Mouse (Mus musculus) megakaryocyte progenitor cell, adult 5-6 weeks (primary cell): Measurements from ENCODE around the gene Ncln. TPM values are rescaled to one million over a fixed set of nuclear protein-coding genes. Genes with fewer than 3 reads are reported as not detected.
"Not testable (repeated sequence)": the region's sequence is repeated elsewhere in the genome, so short reads cannot be mapped to it uniquely, and the experiment has no call there.

ENCODE experiments used
- ATAC-seq: replicated peaks from 2 replicates; pipeline ENCODE4 v1.8.0; 2016; ENCODE audit warnings: mild to moderate bottlenecking, moderate TSS enrichment, inconsistent platforms; ENCODE audit not compliant: poor library complexity
- total RNA-seq, 2 experiments: library from RNA; stranded (forward) in 1 of 2; stranded (reverse) in 1 of 2; fragments of 157-497, 149-512 nt in 1 of 2; fragments of 200-1000 nt in 1 of 2; gene quantifications; 2 replicates each; pipeline versions ENCODE4 v1.2.3 to v1.2.4; 2015 to 2017

Ncln gene
- total RNA-seq, 2 experiments from 2014 or later, result 81.2 to 85.6 TPM

DNA sequence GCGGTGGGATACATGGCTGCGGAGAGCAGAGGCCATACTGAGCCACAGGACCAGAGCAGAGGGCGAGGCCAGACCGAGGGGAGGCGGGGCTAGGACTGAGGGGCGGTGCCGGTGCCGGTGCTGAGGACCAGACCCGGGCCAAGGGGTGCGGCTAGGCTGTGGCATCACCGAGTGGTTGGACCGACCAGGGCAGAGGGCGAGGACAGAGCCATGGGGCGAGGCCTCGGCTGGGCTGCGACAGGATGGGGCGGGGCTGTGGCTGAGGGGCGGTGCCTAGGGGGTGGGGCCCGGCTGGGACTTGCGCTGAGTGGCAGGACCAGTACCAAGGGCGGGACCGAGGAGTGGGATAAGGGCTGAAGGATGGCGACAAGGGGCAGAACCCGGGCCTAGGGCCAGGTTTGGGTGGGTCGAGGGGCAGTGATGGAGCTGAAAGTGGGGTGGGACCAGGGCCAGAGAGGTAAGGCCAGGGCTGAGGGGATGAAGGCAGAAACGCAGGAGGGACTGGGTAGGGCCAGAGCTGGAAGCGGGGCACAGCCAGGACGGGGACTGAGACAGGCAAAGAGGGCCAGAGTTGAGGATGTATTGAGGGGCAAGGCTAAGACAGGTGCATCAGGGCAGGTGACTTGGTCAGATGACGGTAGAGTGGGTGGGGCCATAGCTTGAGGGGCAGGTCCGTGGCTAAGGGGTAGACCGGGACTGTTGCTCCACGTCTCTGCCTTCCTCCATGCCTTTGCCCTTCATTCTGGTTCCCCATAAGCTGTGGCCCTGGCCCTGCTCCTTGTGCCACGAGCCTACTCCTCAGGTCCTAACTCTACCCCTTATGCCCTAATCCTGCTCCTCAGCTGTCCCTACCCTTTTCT is 31.6 kb downstream of the Ncln start:
- ATAC-seq, result peak; percentile 84

GRCm38 (mm10) chr10:81463531-81463930 is 32.7 kb downstream of the Ncln start:
- ATAC-seq, result no peak

GRCm38 (mm10) chr10:81462917-81463316 is 33.3 kb downstream of the Ncln start:
- ATAC-seq, result no peak

GRCm38 (mm10) chr10:81462415-81462804 is 33.8 kb downstream of the Ncln start:
- no peak for ATAC-seq

DNA sequence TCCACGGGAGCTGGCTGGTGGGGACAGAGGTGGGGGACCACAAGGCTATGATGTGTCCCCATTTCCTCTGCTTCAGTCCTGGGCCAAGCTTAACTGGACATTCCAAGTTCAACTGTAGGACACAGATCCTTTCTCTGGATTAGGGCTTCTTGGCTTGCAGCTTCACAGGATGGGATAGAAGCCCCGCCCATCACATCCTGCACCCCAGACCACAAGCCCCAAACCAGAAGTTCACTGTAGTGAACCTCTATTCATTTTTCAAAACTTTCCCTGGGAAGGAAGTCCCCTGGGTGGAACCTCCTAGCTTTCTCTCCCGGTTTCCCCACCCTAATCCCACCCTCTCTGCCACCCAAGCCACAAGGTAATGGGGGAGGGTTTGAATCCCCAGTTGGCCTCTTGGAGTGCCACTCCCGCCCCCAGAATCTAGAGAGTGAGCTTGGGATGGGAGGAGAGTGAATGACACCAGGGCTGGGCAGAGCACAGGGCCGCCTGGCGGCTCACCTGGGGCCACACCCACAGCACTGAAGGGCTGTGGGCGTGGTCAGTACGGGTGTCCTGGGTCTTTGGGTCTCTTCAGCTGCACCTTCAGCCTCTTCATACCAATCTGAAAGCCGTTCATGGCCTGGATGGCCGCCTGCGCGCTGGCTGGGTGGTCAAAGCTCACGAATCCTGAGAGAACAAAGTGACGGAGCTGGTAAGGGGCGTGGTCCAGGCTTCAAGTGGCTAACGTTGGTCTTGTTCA is 34.3 kb downstream of the Ncln start:
- ATAC-seq, result no peak

DNA sequence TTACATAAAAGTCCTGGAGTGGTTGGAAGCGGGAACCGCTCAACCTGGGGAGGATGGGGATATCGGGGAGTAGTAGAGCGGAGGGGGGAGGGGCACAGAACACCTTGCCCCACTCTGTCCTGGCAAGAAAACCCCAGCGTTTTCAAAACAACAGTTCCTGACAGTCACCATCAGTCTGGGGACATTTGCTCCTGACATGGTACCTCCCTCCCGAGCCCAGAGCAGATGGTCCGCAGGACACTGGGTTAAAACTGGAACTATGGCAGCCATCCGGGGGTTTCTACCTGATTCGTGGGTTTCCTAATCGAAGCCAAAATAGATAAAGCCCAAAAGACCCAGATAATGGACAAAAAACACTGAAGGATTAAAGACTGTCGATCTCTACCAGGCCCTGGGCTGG is 35.2 kb downstream of the Ncln start:
- no peak for ATAC-seq

DNA sequence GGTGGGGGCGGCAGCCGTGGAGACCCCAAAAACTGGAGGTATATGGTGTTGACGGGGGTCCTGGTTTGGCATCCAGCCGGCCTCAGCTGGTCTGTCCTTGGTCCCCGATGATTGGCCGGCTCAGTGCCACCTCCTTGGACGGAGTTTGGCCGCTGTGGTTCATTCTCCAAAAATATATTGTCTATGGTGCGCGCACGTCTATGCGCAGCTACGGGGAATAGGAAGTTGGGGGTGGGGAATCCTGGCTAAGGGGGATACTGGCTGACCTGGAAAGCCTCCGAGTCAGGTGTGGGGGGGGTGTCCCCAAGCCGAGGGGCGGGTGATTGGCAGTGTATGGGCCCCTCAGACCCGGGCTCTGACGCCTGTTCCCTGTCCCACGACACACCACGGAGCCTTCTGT is 35.7 kb downstream of the Ncln start:
- no peak for ATAC-seq

DNA sequence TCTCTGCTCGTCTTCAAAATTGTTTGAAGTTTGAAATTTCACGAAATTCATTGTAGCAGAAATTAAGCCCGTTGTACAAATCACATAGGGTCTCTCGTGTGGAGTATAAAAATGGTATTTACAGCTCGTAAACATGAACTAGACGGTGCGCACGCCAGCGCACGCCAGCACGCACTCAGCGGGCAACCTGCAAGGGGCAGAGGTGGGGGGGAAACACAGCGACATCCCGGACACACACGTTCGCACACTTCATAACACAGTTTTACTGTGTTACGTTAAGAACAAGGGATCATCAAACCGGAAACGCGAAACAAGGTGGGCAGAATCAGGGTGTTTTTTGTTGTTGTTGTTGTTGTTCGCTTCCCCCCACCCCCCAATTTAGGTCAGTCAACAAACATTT is 36.8 kb downstream of the Ncln start:
- no peak for ATAC-seq

GRCm38 (mm10) chr10:81458267-81458666 is 37.9 kb downstream of the Ncln start:
- no peak for ATAC-seq

DNA sequence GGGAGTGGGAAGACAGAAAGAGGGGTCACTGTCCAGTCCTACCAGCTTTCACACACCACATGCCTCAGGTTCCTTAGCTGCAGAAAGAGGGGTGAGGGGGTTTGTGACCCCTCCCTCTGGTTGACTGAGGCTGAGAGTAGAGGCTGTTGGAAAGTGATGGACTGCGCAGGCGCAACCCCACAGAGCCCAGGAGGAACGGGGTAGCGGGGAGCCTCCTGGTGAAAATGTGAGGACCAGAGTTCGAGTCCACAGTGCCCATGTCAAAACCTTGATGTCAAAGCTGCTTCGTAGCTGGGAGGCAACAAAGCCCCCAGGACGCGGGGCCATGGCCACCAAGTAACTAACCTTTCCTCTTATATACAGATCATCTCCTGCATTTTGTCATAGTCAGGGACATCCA is 38.6 kb downstream of the Ncln start:
- no peak for ATAC-seq

DNA sequence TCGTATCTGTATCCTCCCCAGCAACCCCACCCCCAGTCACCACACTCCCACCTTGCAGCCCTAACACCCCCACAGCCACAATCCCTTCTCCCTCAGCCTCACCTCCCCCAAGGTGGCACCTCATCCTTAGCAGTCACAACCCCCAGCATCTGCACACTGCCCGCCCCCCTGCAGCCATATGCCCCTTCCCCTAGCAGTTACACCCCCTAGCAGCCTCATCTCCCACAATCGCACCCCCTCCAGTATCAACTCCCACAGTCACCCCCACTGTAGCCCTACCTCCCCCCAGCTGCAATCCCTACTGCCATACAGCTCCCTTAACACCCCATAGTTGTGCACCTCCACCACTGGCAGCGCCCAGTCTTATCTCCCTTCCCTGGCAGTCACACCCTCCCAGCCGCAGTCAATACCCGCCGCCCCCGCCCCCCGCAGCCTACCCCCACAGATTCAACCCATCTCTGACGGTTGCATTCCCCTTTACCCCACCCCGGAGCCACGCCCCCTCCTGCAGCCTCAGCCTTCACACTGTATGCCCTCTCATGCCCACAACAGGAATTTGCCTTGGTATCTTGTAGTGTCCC is 39.1 kb downstream of the Ncln start:
- peak; percentile 77 for ATAC-seq

GRCm38 (mm10) chr10:81455181-81455895 is 40.9 kb downstream of the Ncln start, which contains the start of gene Nfic:
Gene Nfic, minus strand, starts transcription at chr10:81455635.
- ATAC-seq, result no peak

- ATAC-seq, result no peak
Observed at GRCm38 (mm10) chr10:81454106-81454505, 42.1 kb downstream of the Ncln start.

DNA sequence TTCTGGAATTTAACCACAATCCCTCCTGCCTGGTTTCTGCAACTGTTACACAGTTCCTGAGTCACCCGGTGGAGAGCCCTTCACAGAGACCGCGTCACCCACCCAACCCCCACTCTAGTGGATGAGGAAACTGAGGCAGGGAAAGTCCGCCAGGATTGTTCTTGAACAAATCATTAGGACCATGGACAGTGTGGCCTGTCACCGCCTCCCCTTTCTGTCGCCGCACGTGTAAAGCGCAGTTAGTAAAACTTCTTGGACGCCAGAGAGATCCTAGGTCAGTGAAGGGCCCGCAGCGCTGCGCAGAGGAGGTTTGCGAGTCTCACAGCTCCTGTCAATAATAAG is 43.3 kb downstream of the Ncln start:
- ATAC-seq, result no peak

DNA sequence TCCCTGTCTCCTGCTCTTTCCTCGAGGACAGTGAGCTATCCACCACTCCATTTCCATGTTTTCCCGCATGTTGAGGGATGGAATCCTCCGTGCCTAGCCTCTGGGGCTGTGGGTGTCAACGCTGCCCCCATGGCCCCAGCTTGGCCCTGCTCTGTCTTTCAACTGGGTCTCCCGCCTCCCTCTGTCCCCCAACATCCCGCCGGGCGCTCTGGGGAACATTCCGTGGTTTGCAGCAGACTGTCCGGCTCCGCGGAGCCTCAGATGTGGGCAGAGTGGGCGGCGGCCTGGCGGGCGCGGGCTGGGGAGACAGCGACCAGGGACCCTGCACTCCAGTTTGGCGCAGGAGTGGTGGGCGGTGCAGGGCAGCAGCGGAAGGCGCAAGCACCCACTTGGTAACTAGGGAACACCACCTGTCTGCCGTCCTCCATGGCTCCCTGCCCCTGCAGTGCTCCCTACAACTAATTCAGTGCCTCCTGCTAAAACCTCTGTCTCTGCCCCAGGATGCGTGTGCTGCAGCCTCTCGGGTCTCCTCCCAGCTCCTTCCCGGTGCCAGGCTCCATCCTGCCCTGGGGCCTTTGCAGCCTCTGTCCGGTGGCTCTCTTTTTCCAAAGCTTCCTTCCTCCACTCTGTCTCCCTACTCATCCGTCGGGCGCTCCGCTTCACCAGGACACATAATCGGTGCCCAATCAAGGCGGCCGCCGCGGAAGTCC is 43.8 kb downstream of the Ncln start:
- no peak for ATAC-seq

- no peak for ATAC-seq
Observed at GRCm38 (mm10) chr10:81451365-81451745, 44.8 kb downstream of the Ncln start.

DNA sequence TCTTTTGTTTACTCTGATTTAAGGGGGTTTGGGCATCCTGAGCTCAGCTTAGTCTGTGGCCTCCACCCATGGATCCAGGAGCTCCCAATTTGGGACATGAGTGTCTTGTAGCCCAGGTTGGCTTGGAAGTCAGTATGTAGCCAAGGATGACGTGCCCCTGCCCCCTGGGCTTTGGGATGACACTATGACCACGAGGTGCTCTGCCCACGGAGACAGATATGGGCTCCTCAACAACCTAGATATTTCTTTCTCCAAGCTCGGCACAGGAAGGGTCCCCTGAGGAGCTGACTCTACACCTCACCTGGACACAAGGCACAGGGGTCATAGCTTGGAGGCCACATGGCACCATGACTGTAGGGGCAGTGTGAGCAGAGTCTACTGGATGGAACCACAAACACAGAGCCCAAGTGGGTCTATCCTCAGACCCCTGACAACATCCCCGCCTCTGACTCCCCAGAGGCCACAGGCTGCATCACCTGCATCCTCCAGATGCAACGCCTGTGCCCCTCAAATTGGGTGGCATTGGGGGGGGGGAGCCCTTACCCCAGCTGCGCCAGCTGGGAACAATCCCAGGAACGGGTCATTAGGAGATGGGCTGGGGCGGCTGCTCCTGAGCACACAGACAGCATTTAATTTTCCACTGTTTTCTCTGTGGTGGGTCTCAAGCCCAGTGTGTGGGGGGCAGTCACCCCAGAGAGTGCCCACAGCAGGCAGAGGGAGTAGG is 45.4 kb downstream of the Ncln start:
- ATAC-seq, result no peak

DNA sequence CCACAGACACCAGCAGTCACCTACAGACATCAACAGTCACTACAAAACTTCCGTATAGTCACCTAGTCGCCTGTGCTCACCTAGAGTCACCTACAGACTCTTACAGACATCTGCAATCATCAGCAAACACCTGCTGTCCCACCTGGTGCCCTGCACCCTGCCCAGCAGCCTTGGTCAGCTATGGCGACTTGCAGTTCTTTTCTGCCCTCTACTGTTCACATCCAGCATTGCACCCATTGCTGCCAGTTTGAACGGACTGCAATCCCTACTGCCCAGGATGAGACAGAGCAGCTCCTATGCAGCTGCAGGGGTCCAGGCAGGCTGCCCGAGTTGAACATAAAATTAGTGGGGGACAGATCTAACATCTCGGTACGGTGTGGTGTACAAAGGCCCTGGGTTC is 46.1 kb downstream of the Ncln start:
- ATAC-seq, result peak; percentile 97

DNA sequence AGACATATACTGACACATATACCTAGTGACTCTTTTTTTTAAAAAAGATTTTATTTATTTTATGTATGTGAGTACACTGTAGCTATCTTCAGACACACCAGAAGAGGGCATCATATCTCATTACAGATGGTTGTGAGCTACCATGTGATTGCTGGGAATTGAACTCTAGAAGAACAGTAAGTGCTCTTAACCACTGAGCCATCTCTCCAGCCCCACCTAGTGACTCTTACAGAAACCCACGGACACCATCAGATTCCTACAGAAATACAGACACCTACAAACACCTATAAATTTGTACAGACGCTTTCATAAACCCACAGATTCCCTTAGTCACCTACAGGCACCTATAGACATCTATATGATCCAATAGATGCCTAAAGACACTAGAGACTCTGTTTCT is 50.7 kb downstream of the Ncln start:
- ATAC-seq, result not testable (repeated sequence)

GRCm38 (mm10) chr10:81441019-81441418 is 55.2 kb downstream of the Ncln start:
- peak; percentile 87 for ATAC-seq
